ENCODE assay signal across 25 mouse cellular contexts in genomic region chrX:114963543-114963942, GRCm38 (mm10). TPM values are rescaled to one million over a fixed set of nuclear protein-coding genes. Genes with fewer than 3 reads are reported as not detected.
"Had no signal": no experiment of that assay in that cellular context is flagged by ENCODE, and none has a peak within 500 bp of the region (broad histone marks: within the 10 kb centered on the region; RNA-seq: fewer than 3 reads in every experiment).

No protein-coding gene starts in this region.

- ATAC-seq: lung, postnatal 0 days; midbrain, embryonic 16.5 days had no signal

- H3K4me2 ChIP-seq: lung, embryonic 15.5 days; midbrain, embryonic 12.5 days; neural tube, embryonic 12.5 days; stomach, embryonic 15.5 days had no signal

- H3K4me1 ChIP-seq: lung, embryonic 15.5 days; midbrain, embryonic 10.5 days; midbrain, embryonic 12.5 days; neural tube, embryonic 12.5 days; stomach, embryonic 15.5 days had no signal

- H3K27me3 ChIP-seq: lung, embryonic 15.5 days; midbrain, embryonic 12.5 days; neural tube, embryonic 12.5 days; stomach, embryonic 15.5 days had no signal

- DNase-seq: lung, adult 18-20 months; lung, postnatal 14 days; lung, postnatal 4 days; midbrain, embryonic 14.5 days; right cerebral cortex, postnatal 14 days; thymus, adult 2 months; thymus, postnatal 25 days; thymus, postnatal 4 days had no signal

- H3K9ac ChIP-seq: liver, embryonic 14.5 days; lung, embryonic 15.5 days; midbrain, embryonic 12.5 days; neural tube, embryonic 12.5 days; stomach, embryonic 15.5 days had no signal

- H3K9me3 ChIP-seq: lung, embryonic 15.5 days; midbrain, embryonic 10.5 days; midbrain, embryonic 12.5 days; neural tube, embryonic 12.5 days; stomach, embryonic 15.5 days had no signal

- H3K4me3 ChIP-seq: lung, embryonic 15.5 days; midbrain, embryonic 10.5 days; midbrain, embryonic 12.5 days; myocyte; neural tube, embryonic 12.5 days; stomach, embryonic 15.5 days had no signal

- H3K27ac ChIP-seq: liver, embryonic 14.5 days; lung, embryonic 15.5 days; midbrain, embryonic 10.5 days; midbrain, embryonic 12.5 days; neural tube, embryonic 12.5 days; stomach, embryonic 15.5 days; stomach, postnatal 0 days had no signal

- H3K36me3 ChIP-seq: lung, embryonic 15.5 days; midbrain, embryonic 10.5 days; midbrain, embryonic 12.5 days; neural tube, embryonic 12.5 days; stomach, embryonic 15.5 days had no signal

RNA-seq across cellular contexts. Expression of gene Ube2dnl2, which starts 56.2 kb away (rescaled TPM):
- total RNA-seq: megakaryocyte, adult 5-6 weeks; megakaryocyte-erythroid progenitor cell, adult 5-6 weeks; neutrophil, adult 5-6 weeks had no signal
- polyA plus RNA-seq: liver, embryonic 14.5 days; liver, embryonic 16.5 days; lung, embryonic 15.5 days; lung, postnatal 0 days; midbrain, embryonic 10.5 days; midbrain, embryonic 12.5 days; midbrain, embryonic 14.5 days; midbrain, embryonic 16.5 days; myocyte; neural tube, embryonic 12.5 days; neural tube, embryonic 14.5 days; spleen, adult 2 months; stomach, embryonic 15.5 days; stomach, postnatal 0 days; thymus, adult 2 months; urinary bladder, adult 2 months had no signal

RNA-seq across cellular contexts. Expression of gene Ube2dnl1, which starts 58.7 kb away (rescaled TPM):
- total RNA-seq: megakaryocyte, adult 5-6 weeks; megakaryocyte-erythroid progenitor cell, adult 5-6 weeks; neutrophil, adult 5-6 weeks had no signal
- polyA plus RNA-seq: liver, embryonic 14.5 days; liver, embryonic 16.5 days; lung, embryonic 15.5 days; lung, postnatal 0 days; midbrain, embryonic 10.5 days; midbrain, embryonic 12.5 days; midbrain, embryonic 14.5 days; midbrain, embryonic 16.5 days; myocyte; neural tube, embryonic 12.5 days; neural tube, embryonic 14.5 days; spleen, adult 2 months; stomach, embryonic 15.5 days; stomach, postnatal 0 days; thymus, adult 2 months; urinary bladder, adult 2 months had no signal
